Mouse (Mus musculus) small intestine, adult 2 months (tissue): Measurements from ENCODE around the gene Uqcc2.

Source experiments
- CTCF ChIP-seq: fragments of 200-500 bp; IDR thresholded peaks from 2 replicates; pipeline ENCODE4 v1.5.1; 2012; ENCODE audit warnings: low read depth, mild to moderate bottlenecking, control low read depth, inconsistent platforms, low read length, moderate library complexity, mixed read lengths; ENCODE audit not compliant: insufficient replicate concordance, insufficient read length; ENCODE audit errors: extremely low read depth
- POLR2A ChIP-seq: fragments of 200-500 bp; IDR thresholded peaks from 2 replicates; pipeline ENCODE4 v1.6.1; 2012; ENCODE audit warnings: low read depth, mild to moderate bottlenecking, control low read depth, inconsistent platforms, low read length, moderate library complexity

GRCm38 (mm10) chr17:27118676-27119539 is 14.8 kb downstream of the Uqcc2 start:
- TF ChIP-seq POLR2A (no peak), CTCF (no peak)
